14 mouse cellular contexts compared by ENCODE assay signal in genomic region chr17:66357171-66358025, GRCm38 (mm10).
DNase-seq lines count a peak whose midpoint lies in the region; ATAC-seq and TF ChIP-seq lines count a peak whose summit lies in the region.
"Had no signal": no experiment of that assay in that cellular context is flagged by ENCODE, and none has a peak within 500 bp of the region (broad histone marks: within the 10 kb centered on the region; RNA-seq: fewer than 3 reads in every experiment).

No protein-coding gene starts in this region.

- no peaks in the 10 kb centered on the region; the same call in 1 of the 2 replicates for H3K4me1 ChIP-seq in embryonic facial prominence, embryonic 11.5 days (ENCODE audit: control insufficient read depth, insufficient read depth, low read length)
- peaks cover 27% of the 10 kb centered on the region for H3K4me1 ChIP-seq in embryonic facial prominence, embryonic 10.5 days
- H3K4me1 ChIP-seq in kidney, adult 2 months (ENCODE audit: control insufficient read depth, insufficient read depth, low read length) = peaks cover 8% of the 10 kb centered on the region

- no peak overlapping the region for H3K4me3 ChIP-seq in embryonic facial prominence, embryonic 11.5 days (ENCODE audit: low read depth, low read length)
- no peak overlapping the region for H3K4me3 ChIP-seq in embryonic facial prominence, embryonic 10.5 days
- no peak overlapping the region for H3K4me3 ChIP-seq in kidney, adult 2 months (ENCODE audit: insufficient read depth, low read depth, low read length)
- H3K4me3 ChIP-seq: gastrocnemius, adult 2 months; heart, embryonic 12.5 days; intestine, embryonic 15.5 days had no signal

- H3K27me3 ChIP-seq in embryonic facial prominence, embryonic 11.5 days (ENCODE audit: control insufficient read depth, insufficient read depth, low read length) = no peaks in the 10 kb centered on the region
- H3K27me3 ChIP-seq in embryonic facial prominence, embryonic 10.5 days (replicated peaks; ENCODE audit: low read depth, poor library complexity, severe bottlenecking) = no peaks in the 10 kb centered on the region
- no peaks in the 10 kb centered on the region for H3K27me3 ChIP-seq in kidney, adult 2 months (replicated peaks; ENCODE audit: control insufficient read depth, insufficient read depth, low read length)
- H3K27me3 ChIP-seq: intestine, embryonic 15.5 days had no signal

- 88% methylated on average over 9 of the region's 9 CpGs for WGBS in embryonic facial prominence, embryonic 11.5 days
- WGBS in embryonic facial prominence, embryonic 10.5 days = 87% methylated on average over 9 of the region's 9 CpGs
- 56% methylated on average over 9 of the region's 9 CpGs for WGBS in kidney, adult 2 months

- H3K4me2 ChIP-seq in embryonic facial prominence, embryonic 11.5 days (ENCODE audit: low read depth, low read length) = no peak overlapping the region
- H3K4me2 ChIP-seq: heart, embryonic 12.5 days; intestine, embryonic 15.5 days had no signal

- no peak for ATAC-seq in embryonic facial prominence, embryonic 11.5 days (replicated peaks; ENCODE audit: insufficient number of reproducible peaks, low FRiP score, low TSS enrichment, low read depth)
- ATAC-seq: intestine, embryonic 15.5 days; midbrain, embryonic 16.5 days had no signal

- 0 out of 2 replicates have a peak overlapping the region, but pooled peaks have one; percentile 9 for H3K27ac ChIP-seq in embryonic facial prominence, embryonic 11.5 days (replicated peaks; ENCODE audit: low read depth, low read length)
- no peak overlapping the region for H3K27ac ChIP-seq in embryonic facial prominence, embryonic 10.5 days (replicated peaks)
- no peak overlapping the region for H3K27ac ChIP-seq in kidney, adult 2 months (ENCODE audit: insufficient read depth, low read depth, low read length)
- H3K27ac ChIP-seq: intestine, embryonic 15.5 days had no signal

- no peak overlapping the region for H3K9ac ChIP-seq in embryonic facial prominence, embryonic 11.5 days (replicated peaks; ENCODE audit: low read length)
- H3K9ac ChIP-seq: intestine, embryonic 15.5 days had no signal

- no peaks in the 10 kb centered on the region for H3K9me3 ChIP-seq in embryonic facial prominence, embryonic 11.5 days (replicated peaks; ENCODE audit: control insufficient read depth, low read length)
- H3K9me3 ChIP-seq in embryonic facial prominence, embryonic 10.5 days = no peaks in the 10 kb centered on the region
- H3K9me3 ChIP-seq: heart, embryonic 12.5 days; intestine, embryonic 15.5 days had no signal

- TF ChIP-seq POLR2A in kidney, adult 2 months (IDR thresholded peaks at IDR 0.05; ENCODE audit: low read depth, low read length) = no peak

- DNase-seq in embryonic facial prominence, embryonic 11.5 days (ENCODE audit: low spot score) = no peak
- DNase-seq in embryonic facial prominence, embryonic 10.5 days (ENCODE audit: low spot score) = no peak
- peak; percentile 28 for DNase-seq in kidney, postnatal 14 days
- no peak for DNase-seq in kidney, adult 2 months
- DNase-seq in ovary, postnatal 14 days (ENCODE audit: low spot score) = peak; percentile 7
- DNase-seq in ovary, adult 18-20 months (ENCODE audit: low spot score) = no peak
- no peak for DNase-seq in adrenal gland, adult 2 months
- DNase-seq in gastrocnemius, postnatal 4 days (ENCODE audit: low spot score in 2 of 2) = no peak
- DNase-seq: gastrocnemius, adult 2 months; layer of hippocampus, postnatal 36 days; thymus, postnatal 14 days had no signal

- TF ChIP-seq CTCF in kidney, adult 2 months (conservative IDR thresholded peaks at IDR 0.05; ENCODE audit: insufficient read depth, insufficient read length, low read depth, low read length) = no peak

- H3K36me3 ChIP-seq in embryonic facial prominence, embryonic 11.5 days (replicated peaks; ENCODE audit: control insufficient read depth, insufficient read depth, low read depth, low read length) = no peaks in the 10 kb centered on the region
- peaks cover 78% of the 10 kb centered on the region for H3K36me3 ChIP-seq in embryonic facial prominence, embryonic 10.5 days (replicated peaks)
- no peaks in the 10 kb centered on the region for H3K36me3 ChIP-seq in kidney, adult 2 months (ENCODE audit: control insufficient read depth, insufficient read depth, low read length)
- H3K36me3 ChIP-seq: heart, embryonic 12.5 days; intestine, embryonic 15.5 days had no signal

Comparison
In these comparisons a context has a peak if more than half of its experiments do, and no peak if none do; other contexts are left out.
1. DNase-seq: peak in kidney, postnatal 14 days (single experiment) and ovary, postnatal 14 days (single experiment); none in embryonic facial prominence, embryonic 11.5 days (single experiment), embryonic facial prominence, embryonic 10.5 days (single experiment), kidney, adult 2 months (single experiment), ovary, adult 18-20 months (single experiment), adrenal gland, adult 2 months (single experiment) and gastrocnemius, postnatal 4 days (0 of 2).